Mouse (Mus musculus): Measurements from ENCODE around the gene Cyct.

The Cyct gene

DNA sequence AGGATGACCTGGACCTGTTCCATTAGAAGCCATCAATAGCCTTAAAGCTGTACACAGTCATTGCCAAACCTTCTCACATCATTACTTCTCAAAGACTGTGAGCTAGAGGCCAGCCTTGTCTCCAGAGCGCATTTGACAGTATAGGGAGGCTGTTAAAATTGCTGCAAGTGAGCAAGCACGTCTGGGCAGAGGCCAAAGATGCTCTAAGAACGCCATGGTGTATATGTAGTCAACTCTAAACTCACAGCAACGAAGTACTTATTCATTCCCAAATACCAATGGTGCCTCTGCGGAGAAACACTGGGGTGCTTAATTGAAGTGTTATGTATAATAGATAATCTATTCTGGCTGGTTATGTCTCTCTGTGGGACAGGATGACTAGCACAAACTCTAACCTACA is 35.8 kb downstream of the Cyct start:
- TF ChIP-seq CTCF (conservative IDR thresholded peaks at IDR 0.05; ENCODE audit: low read length): no peak
- no peak for TF ChIP-seq NANOG (IDR thresholded peaks at IDR 0.05; ENCODE audit: borderline replicate concordance, low read length)
- TF ChIP-seq POU5F1 (IDR thresholded peaks at IDR 0.05; ENCODE audit: borderline replicate concordance, low read length): no peak
- H3K4me1 ChIP-seq (replicated peaks; ENCODE audit: low read depth, low read length): no peaks in the 10 kb centered on the region

GRCm38 (mm10) chr2:76323185-76323875 is 36.9 kb downstream of the Cyct start:
- TF ChIP-seq POU5F1 (IDR thresholded peaks at IDR 0.05; ENCODE audit: borderline replicate concordance, low read length) (no peak), NANOG (IDR thresholded peaks at IDR 0.05; ENCODE audit: borderline replicate concordance, low read length) (no peak), CTCF (conservative IDR thresholded peaks at IDR 0.05; ENCODE audit: low read length) (no peak)
- no peaks in the 10 kb centered on the region for H3K27me3 ChIP-seq (ENCODE audit: insufficient read depth, low read length)
- no peaks in the 10 kb centered on the region for H3K9me3 ChIP-seq (ENCODE audit: low read length)
- no peaks in the 10 kb centered on the region for H3K36me3 ChIP-seq (ENCODE audit: insufficient read depth, low read length)
- H3K4me3 ChIP-seq (replicated peaks; ENCODE audit: low read length): no peak overlapping the region
- H3K4me1 ChIP-seq (replicated peaks; ENCODE audit: low read depth, low read length): no peaks in the 10 kb centered on the region

More for the DNA sequence above, 35.8 kb downstream of the Cyct start:
- H3K27me3 ChIP-seq (ENCODE audit: insufficient read depth, low read length): no peaks in the 10 kb centered on the region
- H3K36me3 ChIP-seq (ENCODE audit: insufficient read depth, low read length): no peaks in the 10 kb centered on the region
- H3K9me3 ChIP-seq (ENCODE audit: low read length): no peaks in the 10 kb centered on the region
- H3K4me3 ChIP-seq (replicated peaks; ENCODE audit: low read length): no peak overlapping the region

DNA sequence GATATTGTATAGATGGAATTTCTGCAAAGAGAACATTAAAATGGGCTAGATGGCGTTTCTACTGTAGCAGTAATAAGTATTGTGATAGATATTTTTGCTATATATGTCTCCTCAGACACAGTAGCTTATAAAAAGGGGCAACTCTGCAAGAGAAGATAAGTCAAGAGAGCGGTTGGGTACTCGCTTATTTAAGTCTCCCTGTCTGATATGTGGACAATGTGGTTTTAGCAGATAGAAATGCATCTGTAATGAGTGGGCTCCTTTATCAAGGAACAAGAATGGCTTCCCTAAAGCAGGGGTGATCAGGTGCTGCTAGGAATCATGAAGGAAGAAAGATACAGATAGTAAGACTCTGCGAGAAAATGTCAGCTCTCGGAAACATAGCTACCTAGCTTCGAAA is 39.9 kb downstream of the Cyct start:
- Histone ChIP-seq H3K36me3 (ENCODE audit: insufficient read depth, low read length) (no peaks in the 10 kb centered on the region), H3K4me1 (replicated peaks; ENCODE audit: low read depth, low read length) (no peaks in the 10 kb centered on the region), H3K4me3 (replicated peaks; ENCODE audit: low read length) (no peak overlapping the region), H3K27me3 (ENCODE audit: insufficient read depth, low read length) (no peaks in the 10 kb centered on the region), H3K9me3 (ENCODE audit: low read length) (no peaks in the 10 kb centered on the region)
- TF ChIP-seq NANOG (IDR thresholded peaks at IDR 0.05; ENCODE audit: borderline replicate concordance, low read length): no peak
- no peak for TF ChIP-seq CTCF (conservative IDR thresholded peaks at IDR 0.05; ENCODE audit: low read length)
- TF ChIP-seq POU5F1 (IDR thresholded peaks at IDR 0.05; ENCODE audit: borderline replicate concordance, low read length): no peak

- Histone ChIP-seq H3K27me3 (ENCODE audit: insufficient read depth, low read length) (no peaks in the 10 kb centered on the region), H3K36me3 (ENCODE audit: insufficient read depth, low read length) (no peaks in the 10 kb centered on the region), H3K9me3 (ENCODE audit: low read length) (no peaks in the 10 kb centered on the region), H3K4me3 (replicated peaks; ENCODE audit: low read length) (no peak overlapping the region), H3K4me1 (replicated peaks; ENCODE audit: low read depth, low read length) (no peaks in the 10 kb centered on the region)
- no peak for TF ChIP-seq POU5F1 (IDR thresholded peaks at IDR 0.05; ENCODE audit: borderline replicate concordance, low read length)
- no peak for TF ChIP-seq CTCF (conservative IDR thresholded peaks at IDR 0.05; ENCODE audit: low read length)
- TF ChIP-seq NANOG (IDR thresholded peaks at IDR 0.05; ENCODE audit: borderline replicate concordance, low read length): no peak
Observed at GRCm38 (mm10) chr2:76319231-76319630, 41.0 kb downstream of the Cyct start.
